Mouse (Mus musculus) large intestine, adult 2 months (tissue): Measurements from ENCODE around the gene Aatk. TPM values are rescaled to one million over a fixed set of nuclear protein-coding genes. Genes with fewer than 3 reads are reported as not detected.

Experiments
- DNase-seq: peaks from one replicate; pipeline ENCODE4 v3.0.0-alpha.2; 2012; ENCODE audit warnings: low read depth, low spot score
- WGBS: fragments of 180-500 bp; shearing (Covaris S2); methylation state at CpG from one replicate; pipeline ENCODE4 v1.1.7; 2018; 5-methylcytosine and 5-hydroxymethylcytosine counted together
- polyA plus RNA-seq: library from polyadenylated mRNA; depleted of rRNA; stranded (reverse); fragments of >200 nt; gene quantifications from 2 replicates; pipeline ENCODE4 v1.2.3, GENCODE M21; 2012; rRNA removed

The Aatk gene
- 4.1 and 5.3 TPM in 2 replicates for polyA plus RNA-seq

DNA sequence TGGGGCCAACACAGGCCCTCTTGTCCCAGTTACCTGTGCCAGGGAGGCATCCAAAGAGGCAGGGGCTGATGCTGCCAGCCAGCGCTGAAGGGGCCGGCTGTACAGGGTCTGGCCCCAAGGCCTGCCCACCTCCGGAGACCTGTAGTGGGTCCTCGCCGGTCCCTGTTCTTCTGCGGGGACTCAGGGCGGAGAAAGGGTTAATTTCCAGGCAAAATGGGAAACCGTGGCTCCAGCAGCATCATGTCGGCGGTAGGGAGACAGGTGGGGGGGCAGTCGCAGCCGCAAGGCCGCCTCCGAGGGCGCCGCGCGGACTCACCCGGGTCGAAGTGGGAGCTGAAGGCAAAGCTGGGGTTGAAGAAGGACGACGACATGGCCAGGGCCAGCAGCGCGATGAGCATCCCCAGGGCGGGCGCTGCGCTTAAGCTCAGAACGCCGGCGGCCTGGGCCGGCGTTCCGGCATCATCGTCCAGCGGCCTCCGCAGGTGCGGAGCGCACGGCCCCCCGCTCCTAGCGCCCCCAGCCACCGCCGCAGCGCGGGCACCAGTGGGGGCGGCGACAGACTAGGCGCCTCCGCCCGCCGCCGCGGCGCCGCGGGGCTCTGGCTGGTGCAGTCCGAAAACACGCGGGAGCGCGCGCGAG lies at the start of gene Aatk:
TSS of gene Aatk (minus strand) at position 615 of the 639 bp plus-strand sequence.
- WGBS = 4% methylated on average over 58 of the region's 63 CpGs
- DNase-seq = no peak

DNA sequence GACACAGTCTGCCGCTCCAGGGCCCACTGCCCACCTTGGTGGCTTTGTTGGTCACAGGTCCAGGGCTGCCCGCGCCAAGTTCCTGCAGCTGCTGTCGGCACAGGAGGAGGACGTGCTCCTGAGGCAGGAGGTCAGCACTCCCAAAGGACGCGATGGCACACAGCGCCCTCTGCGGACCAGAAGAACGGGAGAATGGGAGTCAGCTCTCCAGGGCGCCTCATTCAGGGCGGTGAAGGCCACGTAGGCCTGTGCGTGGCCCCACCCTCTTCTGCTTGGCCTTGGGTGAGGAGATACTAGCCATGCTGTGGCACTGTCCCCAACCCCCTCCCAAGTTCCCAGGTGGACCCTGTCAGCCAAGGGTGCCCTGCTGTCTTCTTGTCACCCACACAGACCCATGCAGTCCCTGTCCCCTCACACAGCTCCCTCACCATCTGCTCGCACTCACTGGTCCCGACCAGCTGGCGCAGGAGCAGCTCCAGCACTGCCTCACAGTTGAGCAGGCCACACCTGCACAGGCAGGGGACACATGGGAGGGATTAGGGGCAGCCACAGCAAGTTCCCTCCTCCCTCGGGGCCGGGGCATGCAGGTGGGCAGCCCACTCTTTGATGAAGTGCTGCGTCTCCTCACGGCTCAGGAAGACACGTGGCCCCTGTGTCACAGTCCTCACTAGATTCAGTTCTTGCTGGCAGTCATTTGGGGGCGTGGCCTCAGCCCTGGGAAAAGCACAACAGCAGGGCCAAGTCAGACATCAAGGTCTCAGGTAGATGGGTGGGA lies 46.0 kb upstream of the Aatk start:
- no peak for DNase-seq
- WGBS = 77% methylated on average over 23 of the region's 23 CpGs

DNA sequence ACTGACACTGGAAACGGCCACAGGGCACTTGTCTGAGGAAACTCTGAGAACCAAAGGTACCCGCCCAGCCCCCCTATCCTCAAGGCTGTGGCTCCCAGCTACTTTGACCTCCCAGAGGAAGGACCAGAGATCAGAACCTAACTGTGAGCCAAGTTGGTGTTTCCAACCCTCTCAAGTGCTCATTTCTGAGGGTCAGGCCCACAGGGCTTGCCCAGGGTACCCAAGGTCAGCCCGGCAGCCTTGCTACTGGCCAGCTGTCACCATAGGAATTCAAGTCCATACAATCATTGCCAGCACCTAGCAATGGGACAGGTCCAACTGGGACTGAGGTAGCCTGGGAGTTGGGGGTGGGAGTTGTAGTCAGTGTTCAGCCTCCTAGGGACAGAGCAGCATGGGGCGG lies 43.7 kb upstream of the Aatk start:
- WGBS = 94% methylated on average over 4 of the region's 4 CpGs

DNA sequence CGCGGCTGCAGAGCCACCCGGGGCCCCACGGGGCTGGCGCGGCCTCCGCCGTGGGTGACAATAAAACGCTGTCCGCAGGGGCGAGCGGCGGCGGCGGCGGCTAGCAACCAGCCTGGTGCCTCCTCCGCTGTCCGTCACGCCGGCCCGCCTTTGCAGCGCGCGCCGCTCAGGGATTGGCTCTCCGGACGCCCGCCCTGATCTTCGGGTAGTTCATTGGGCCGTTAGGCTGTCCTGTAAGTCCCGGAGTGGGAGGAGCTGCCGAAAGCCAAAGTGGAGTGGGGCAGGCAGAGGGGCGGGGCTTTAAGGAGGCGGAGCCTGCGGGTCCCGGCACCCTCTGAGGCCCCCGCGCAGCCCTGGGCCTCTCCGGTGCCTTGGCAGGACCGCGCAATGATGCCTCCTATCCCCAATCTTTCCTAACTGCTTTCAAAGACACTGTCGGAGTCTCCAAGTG lies 39.8 kb upstream of the Aatk start, which contains the start of gene Cep131:
TSS of gene Cep131 (minus strand) at position 126 of the 451 bp plus-strand sequence.
- under 1% methylated on average over 41 of the region's 42 CpGs for WGBS
- DNase-seq = peak; percentile 89

More for the DNA sequence above, 43.7 kb upstream of the Aatk start:
- DNase-seq = no peak

DNA sequence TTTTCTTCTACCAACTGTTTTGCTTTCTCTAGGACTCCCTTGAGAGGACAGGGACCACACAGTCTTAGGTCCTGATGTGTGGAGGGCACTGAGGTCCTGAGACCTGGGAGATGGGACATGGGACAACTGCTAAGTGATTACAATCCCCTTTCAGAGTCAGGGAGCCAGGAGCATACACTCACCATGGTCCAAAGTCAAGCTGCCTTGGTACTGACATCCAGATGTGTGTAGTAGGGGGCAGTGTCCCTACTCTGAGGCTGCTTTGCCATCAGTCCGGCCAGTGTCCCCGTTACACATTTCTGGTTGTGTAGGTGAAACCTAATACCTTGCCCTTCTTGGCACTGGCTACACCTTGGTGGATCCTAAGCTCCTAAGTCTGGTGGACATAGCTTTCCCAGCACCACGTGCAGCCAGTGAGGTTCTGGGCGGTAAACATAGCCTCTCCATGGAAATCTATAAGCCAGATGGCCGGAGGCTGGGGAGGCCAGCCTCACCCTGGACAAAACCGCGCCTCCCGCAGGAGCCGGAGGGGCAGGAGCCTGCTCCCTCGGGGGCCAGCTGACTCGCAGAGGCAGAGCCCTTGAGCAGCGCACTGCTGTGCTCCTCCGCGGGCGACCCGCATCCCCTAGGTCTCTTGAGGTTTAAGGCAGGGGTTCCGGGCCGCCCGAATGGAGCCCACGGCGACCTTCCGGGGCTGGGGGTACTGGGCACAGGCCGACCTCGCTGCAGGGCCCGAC lies 39.1 kb upstream of the Aatk start:
- no peak for DNase-seq
- 2% methylated on average over 25 of the region's 25 CpGs for WGBS

DNA sequence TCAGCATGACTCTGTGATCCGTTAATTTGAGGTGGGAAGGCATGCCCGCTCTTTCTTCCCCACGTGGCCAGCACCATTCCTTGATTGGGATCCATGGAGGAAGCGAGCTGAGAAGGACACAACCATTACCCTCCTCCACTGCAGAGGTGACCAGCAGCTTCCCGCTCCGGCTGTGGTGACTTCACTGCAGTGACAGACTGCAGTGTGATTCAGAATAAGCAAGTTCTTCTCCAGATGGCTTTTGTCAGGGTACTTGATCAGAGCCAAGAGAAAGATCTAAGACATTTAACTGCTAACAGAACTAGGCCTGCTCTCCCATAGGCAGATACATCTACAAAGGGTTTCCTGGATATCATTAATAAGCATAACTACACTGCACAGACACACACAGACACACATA lies 33.3 kb upstream of the Aatk start:
- WGBS = 80% methylated on average over 6 of the region's 6 CpGs
- no peak for DNase-seq

DNA sequence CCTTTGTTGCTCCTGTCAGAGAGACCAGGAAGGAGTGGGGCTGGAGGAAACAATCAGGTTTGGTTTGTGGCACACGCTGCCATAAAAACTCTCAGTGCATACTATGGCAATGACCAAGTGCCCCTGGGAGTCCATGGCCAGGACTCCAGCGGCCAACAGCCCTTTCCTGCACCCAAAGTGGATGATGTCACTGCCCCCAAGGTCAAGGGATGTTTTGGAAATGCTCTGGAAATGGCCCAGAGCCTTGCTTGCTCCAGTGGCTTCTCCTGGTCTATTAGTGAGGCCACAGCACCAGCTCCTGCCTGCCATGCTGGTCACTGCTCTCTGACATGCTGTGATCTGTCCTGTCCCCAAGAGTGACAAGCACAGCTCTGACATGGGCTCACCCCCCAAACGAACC lies 29.2 kb upstream of the Aatk start:
- 39% methylated on average over 3 of the region's 3 CpGs for WGBS

DNA sequence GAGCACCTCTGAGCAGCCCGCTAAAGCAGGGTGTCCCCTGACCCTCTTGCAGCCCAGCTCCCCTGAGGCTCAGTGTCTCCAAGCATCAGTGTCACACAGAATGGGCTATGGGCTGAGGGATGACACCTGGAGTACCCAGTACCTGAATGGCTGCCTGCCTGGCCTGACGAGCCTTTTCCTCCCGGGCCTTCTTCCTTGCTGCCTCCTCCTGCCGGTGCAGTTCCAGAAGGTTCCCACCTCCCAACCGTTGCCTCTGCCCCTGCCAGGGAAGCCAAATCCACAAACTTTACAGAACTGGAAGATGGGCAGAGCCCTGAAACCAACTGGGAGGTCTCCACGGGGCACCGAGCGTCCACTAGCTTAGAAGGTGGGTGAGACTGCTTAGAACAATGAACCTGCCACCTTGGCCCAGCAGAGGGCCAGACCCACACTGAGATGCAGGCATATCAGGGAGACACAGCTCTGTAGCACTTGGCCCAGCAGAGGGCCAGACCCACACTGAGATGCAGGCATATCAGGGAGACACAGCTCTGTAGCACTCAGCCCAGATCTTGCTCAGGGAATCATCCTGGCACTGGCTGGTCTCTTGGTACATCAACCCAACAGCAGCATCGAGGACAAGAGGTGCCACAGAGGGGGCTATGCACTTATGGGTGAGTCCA lies 26.1 kb upstream of the Aatk start:
- DNase-seq = no peak
- 88% methylated on average over 9 of the region's 9 CpGs for WGBS

More for the DNA sequence above, 29.2 kb upstream of the Aatk start:
- DNase-seq = no peak

DNA sequence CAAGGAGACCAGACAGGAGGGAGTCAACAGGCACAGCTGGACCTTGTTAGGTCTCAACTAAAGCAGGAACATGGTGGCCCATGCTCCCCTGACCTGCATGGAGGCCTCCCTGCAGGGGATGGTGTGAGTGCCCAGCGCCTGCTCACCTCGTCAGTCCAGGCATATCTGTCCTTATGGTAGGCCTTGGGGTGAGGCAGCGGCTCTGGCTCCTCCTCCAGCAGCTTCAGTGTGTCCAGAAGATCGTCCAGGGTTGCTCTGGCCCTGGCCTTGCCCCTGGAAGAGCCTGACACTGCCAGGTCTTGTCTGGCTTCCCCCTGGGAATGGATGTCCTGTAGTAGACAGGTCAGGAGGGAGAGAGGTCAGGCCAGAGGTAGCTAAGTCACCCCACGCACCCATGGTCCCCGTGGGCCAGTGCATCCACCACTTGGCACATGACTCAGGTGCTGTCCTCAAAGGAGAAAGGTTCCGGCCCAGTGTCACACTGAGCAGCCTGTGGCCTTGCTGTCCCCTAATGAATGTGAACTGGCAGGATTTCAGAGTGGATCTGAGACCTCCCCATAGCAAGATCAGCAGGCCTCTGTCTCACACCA lies 24.9 kb upstream of the Aatk start:
- no peak for DNase-seq
- WGBS = 93% methylated on average over 7 of the region's 7 CpGs

DNA sequence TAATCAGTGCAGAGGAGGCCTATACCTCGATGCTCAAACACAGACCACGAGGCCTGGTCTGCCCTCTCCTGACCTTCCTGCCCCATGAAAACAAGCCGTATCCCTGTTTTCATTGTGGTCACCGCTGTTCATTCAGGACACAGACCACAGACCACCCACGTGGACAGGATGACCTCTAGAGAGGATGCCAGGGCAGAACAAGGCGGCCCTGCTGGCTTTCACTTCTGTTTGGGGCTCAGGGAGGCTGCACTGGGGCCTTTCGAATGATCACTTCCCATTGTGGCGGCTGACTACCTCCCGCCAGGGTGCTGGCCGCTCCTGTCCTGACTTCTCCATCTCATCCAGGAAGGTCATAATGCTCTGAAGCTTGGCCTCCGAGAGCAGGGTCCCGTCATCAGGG lies 24.1 kb upstream of the Aatk start:
- no peak for DNase-seq
- WGBS = 70% methylated on average over 12 of the region's 12 CpGs

DNA sequence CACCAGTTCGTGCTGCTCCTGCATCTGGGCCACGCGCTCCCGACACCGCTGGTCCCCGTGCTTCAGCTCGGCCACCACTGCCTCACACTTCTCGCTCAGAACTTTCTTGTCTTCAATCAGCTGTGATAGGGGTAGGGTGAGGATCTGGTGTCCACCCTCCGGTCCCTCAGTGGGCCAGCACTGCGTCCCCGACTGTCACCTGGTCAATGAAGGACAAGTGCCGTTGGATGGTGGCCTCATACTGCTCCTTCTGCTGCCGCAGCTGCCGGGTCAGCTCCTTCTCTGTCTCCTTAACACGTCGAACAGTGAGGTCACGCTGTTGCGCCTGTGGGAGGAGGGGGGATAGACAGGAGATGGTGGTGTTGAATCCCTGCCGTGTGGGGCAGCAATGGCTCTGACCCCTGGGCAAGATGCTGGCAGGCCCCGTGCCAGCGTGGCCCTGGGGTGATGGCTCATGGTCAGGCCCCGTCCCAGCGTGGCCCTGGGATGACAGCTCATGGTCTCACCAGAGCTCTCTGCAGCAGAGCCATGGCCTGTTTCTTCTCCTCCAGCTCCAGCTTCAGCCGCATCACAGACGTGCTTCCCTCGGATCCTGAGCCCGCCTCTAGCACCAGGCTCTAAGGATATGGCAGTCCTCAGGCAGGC lies 23.4 kb upstream of the Aatk start:
- DNase-seq = no peak
- WGBS = 93% methylated on average over 27 of the region's 27 CpGs

DNA sequence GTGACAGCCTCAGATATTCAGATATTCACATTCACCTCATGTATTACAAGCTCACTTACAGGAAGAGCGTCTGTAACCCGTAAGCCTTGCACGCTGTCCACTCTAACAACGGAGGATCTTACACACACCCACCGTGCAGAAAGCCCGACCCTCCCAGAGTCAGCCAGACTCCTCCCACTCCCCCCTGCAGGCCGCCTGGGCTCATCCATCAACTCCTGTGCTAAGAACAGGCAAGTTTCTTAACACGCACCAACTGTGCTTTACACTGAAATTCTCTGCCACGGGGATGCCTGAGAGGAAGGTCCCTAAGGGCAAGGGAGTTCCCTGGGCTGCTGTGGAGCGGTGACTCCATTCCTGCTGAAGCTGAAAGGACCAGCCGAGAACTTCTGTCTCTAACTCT lies 22.3 kb upstream of the Aatk start:
- 73% methylated on average over 11 of the region's 11 CpGs for WGBS
- DNase-seq = no peak

DNA sequence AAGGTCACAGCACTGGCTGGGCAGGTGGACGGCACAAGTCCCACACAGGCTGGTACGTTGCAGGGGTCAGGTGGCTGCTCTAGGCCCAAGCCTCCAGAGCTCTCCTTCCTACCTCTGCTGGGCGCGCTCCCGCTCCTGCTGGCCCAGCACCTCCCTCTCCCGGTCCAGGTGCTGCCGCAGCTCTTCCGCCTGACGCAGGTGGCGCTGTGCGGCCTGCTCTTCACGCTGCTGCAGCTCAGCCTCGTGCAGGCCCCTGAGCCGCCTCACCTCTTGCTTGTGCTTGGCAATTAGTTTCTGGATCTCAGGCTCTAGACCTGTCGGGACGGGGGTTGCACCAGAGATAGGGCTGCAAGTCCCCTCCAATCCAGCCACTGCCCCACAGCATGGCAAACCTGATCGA lies 20.9 kb upstream of the Aatk start:
- DNase-seq = no peak
- 76% methylated on average over 17 of the region's 17 CpGs for WGBS

DNA sequence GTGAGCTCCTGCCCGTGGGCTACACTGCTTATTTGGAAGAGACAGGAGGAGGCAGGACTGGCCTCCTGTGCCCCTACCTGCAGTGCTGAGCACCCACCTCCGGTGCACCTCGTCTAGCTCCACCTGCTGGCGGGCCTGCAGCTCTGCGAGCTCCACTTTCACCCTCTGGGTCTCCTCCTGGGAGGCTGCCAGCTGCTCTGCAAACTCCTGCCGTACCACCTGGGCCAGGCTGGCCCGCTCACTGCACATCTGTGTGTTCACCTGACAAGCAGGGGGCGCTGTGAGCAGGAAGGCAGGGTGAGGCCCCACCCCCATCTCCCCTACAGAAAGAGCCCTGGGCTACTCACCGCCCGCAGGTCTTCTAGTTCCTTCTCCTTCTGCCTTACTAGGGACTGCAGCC lies 18.3 kb upstream of the Aatk start:
- DNase-seq = no peak
- 35% methylated on average over 10 of the region's 10 CpGs for WGBS

DNA sequence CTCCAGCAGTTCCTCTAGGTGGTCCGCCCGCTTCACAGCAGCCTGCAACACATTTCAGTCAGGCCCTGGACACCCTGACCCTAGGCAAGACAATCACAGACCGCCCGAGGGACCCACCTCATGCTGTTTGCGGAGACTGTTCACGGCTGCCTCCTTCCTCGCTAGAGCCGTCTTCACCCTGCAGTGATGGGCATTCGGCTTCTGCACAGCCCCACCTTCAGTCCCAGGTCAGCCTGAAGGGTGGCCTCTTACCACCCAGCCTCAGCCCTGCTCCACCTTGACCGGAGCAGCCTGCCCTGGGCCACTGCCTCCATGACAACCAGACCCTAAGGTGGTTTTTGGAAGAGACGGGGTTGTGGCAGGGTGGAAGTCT lies 17.7 kb upstream of the Aatk start:
- no peak for DNase-seq
- WGBS = 94% methylated on average over 11 of the region's 11 CpGs

DNA sequence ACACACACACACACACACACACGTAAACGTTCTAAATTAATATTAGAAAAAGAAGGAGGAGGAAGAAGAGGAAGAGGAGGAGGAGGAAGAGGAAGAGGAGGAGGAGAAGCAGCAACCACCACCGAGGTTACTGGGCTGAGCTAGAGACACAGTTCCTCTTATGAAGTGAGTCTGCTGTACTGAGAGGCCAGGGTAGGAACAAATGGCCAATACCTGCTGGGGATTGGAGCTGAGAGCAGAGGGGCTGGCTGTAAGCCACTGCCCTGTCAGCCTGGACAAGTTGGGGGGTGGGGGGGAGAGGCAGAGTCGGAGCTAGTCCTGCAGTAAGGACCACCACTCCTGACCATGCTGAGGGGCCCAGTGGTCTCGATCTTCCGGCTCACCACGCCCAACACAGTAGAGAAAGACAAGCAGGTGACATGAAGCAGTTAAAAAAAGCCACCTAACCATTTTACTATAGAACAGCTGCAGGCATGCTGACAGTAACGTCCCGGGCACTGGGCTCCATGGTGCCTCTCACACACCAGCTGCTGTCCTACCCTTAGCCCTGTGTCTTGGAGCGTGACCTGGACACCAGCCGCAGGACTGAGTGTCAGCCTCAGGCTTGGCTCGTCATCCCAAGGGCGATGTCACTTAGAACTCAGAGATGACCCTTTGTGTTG lies 17.2 kb upstream of the Aatk start:
- 83% methylated on average over 13 of the region's 13 CpGs for WGBS
- DNase-seq = no peak

DNA sequence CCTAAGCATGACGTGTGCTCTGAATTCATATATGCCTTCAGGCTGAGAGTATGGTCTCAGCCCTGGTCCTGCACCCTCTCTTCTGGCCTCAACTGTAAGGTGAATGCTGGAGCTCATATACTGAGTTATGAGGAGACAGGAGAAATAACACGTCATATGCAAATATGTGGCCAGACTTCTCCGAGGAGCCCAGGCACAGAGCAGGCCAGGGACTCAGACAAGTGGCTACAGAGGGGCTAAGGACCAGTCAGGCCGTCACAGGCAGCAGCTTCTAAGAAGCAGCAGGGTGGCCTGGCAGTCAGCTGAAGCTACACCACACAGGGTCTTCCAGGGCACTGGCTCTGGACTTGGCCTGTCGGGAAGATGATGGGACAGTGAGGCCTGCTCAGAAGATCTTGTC lies 16.4 kb upstream of the Aatk start:
- no peak for DNase-seq
- 92% methylated on average over 5 of the region's 5 CpGs for WGBS

DNA sequence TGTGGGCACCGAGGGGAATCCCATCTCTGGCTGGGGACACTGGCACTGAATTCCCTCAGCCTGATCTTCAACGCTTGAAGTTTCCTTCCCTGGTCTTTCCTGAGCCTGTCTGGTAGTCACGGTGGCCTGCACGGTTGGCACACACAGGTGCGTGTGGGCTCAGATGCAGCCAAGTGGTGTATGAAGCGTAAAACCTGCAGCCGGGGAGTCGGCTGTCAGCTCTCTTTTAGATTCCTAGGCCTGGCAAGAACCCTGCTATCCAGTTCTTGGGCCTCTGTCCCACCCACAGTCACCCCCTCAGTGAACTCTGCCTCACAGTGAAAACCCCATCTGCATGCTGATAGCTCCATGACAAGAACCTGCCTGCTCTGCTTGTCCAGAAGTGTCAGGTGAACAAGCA lies 13.7 kb upstream of the Aatk start:
- 38% methylated on average over 8 of the region's 8 CpGs for WGBS
- no peak for DNase-seq
